Mouse (Mus musculus): Measurements from ENCODE around the gene Flt1.

Flt1 gene

DNA sequence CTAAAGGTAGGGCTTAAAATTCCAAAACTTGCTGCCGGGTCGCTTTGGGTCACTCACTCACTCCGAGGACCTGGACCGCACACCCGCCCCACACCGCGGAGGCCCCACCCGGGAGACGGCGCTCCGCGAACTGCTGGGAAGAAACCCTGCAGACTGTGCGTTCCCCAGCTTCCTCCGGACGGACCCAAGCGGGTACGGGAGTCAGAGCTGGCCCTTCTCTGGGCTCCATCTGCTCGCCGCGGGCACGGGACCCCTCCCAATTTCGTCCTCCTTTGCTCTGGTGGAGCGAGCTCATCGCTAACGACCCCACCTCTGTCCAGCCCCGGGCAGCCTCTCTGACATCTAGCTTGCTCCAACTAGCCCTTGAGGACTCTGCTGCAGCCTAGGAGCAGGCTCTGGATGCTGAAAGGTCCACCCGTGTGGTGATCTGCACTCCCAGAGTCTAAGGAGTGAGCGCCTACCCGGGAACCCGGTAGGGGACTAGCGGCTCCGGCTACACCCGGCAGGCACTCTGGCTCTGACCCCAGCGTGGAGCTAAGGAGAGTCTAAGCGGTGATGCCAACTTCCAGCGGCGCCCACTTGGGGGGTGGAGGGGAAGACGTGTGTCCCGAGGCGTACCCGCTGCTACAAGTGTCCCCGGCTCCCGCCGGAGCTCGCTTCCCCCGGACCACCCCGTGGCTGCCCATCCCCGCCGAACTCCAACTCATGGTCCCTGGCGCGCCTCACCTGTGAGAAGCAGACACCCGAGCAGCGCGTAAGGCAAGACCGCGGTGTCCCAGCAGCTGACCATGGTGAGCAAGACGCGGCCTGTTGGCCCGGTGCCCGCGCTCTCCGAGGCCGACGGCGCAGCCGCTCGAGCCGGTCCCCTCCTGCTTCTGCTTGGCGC lies 623 bp downstream of the Flt1 start:
- in situ Hi-C loops (cut with MboI, MseI), result no loop called here

DNA sequence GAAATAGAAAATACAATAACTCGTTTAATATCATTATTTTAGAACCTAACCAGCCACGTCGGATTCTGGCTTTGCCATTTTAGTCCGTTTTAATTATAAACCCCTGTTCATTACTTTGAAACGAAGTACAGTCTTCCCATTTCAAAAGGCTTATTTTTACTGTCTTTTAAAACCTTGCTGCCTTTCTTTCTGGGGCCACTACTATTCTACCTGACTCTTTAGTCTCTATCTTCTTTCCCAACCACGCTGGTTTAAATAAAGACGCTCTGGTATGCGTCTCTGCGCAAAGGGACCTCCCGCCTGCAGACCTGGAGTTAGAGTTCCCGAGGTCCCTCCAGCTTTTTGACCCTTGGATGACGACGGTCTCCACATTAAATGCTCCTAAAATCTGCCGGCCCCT lies 1.4 kb downstream of the Flt1 start:
- in situ Hi-C loops (cut with MboI, MseI), result no loop called here

DNA sequence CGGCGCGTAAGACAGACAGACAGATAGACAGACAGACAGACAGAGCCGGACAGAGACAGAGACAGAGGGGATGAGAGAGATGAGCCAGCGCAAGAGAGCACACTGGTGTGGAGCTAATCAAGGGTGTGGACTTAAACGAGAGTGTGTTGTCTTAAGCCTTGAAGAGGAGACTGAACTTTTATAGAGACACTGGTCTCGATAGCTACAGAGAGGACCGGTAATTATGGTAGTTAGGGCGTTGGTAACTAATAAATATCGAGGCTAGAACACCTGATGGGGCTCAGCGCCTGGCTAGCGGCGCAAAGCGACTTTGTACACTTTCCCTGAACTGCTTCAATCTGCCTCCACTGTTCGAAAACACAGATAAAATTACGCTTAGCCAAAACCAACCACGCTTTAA lies 2.0 kb downstream of the Flt1 start:
- in situ Hi-C loops (cut with MboI, MseI), result no loop called here

DNA sequence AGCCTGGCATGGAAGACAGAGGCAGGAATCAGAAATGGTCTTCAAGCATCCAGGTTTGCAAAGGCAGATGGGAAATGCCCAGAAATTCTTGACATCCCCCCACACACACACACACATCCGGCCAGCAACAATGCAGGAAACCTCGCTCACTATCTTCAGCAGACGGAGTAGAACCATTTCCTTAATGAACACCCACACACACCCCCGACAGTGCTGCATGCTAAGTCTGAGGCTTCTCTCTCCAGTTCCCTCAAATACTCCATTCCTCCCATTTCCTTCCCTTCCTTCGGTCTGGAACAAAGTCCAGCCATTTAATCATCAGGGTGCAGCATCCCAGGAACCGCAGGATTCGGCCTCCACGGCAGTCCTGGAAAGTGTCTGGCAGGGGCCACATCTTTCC lies 4.4 kb downstream of the Flt1 start:
- in situ Hi-C loops (cut with MboI, MseI), result no loop called here

DNA sequence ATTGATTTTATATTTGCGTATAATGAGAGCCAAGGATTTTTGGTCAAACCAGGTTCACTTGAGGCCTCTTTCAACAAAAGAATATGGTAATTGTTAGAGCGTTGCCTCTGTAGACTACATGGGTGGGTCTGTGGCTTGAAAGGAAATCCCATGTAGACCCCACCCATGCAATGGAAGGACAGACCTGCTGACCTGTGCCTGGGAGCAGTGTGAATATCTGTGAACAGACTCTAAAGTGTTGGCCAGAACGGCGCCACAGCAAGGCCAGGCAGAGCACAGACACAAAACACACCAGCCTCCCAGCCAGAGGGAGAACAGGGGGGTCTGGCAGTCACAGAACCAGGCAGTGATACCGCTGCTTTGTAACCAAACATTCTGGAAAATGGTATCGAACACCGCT lies 7.5 kb downstream of the Flt1 start:
- in situ Hi-C loops (cut with MboI, MseI), result no loop called here

DNA sequence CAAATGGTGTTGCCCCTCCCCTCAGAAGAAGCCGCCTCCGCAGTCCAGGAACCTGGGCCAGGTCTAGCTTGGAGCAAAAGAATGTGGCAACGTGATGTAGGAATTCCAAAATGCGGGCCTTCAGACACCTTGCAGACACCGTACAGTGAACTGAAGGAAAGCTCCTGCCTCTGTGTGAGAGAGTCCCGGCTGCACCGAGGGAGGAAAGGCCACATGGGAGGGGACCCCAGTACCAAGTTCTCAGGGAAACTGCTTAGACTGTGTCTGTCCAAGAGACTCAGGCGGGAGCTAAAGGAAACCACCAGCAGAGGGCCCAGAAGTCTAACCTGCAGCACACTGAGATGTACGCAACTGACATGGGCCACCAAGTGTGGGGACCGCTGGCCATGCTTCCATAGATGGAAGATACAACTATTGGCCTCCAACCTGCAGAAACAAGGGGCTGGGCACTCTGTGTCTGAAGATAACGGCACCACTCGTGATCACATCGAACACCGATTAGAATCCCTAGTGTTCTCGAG lies 9.1 kb downstream of the Flt1 start:
- in situ Hi-C loops (cut with MboI, MseI), result no loop called here

DNA sequence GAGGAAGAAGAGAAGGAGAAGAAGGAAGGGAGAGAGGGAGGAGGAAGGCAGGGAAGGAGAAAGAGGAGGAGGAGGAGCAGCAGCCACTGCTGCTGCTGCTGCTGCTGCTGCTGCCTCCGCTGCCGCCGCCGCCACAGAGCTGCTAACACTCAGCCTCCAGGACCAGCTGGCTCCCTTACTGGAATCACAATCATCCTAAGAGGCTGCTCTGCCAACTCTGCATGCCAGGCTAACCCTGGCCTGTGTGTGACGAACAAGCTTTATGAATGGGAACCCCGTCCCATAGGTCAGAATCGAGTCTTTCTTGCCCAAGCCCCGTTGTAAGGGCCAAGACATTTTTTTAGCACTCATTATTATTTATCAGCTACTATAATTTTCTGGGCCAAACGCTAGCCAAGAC lies 9.5 kb downstream of the Flt1 start:
- in situ Hi-C loops (cut with MboI, MseI), result no loop called here

DNA sequence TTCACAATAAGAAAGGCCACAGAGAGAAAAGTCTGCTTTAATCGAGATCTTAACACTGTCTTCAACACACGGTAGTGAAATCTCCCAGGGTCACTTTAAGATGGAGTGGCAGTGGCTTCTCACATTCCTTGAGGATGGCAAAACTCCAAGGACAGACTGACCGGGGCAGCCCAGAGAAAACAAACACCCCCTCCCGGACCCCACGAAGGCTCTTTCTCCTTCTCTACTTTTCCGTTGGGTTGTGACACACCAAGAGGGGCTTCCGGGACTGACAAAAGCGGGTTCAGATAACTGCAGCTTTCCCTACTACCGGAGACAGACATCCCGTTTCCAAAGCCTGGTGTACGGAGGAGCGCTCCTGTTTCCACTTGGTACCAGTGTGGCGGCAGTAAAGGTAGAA lies 10.4 kb downstream of the Flt1 start:
- in situ Hi-C loops (cut with MboI, MseI), result no loop called here

DNA sequence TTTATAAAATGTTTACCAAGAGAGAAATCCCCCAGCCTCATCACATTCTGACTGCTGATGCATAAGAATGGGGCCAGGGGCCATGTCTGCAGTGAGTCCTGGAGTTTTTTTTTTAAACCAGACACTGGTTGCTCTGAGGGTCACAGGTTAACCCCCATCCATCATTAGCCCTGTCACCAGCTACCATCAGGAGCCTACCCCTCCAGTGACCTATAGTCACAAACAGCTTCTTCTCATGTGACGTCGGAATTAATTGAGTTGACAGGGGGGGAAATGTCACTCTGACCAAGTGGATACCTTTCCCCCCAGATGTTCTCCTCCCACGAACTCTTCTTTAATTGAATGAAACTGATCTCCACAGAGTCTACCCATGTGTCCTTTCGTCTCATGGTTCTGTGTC lies 17.3 kb downstream of the Flt1 start:
- in situ Hi-C loops (cut with MboI, MseI), result no loop called here

DNA sequence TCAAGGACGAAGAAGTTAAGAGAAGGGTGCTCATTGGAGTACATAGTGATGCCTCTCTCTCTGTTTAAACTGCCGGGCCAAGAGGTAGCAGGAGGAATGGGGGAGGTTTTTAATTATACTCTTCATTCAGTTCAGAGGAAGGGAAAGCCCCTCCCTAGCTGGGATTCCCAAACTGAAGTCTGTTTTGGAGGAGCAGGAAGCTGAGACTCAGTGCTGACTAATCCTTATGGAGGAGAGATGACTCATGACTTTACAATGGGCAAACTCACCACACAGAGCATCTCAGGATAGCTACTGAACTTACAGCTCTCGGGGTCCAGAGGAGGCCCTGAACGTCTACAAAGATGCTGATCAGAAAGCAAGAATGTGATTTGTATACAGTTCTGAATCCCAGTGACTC lies 18.3 kb downstream of the Flt1 start:
- in situ Hi-C loops (cut with MboI, MseI), result no loop called here

DNA sequence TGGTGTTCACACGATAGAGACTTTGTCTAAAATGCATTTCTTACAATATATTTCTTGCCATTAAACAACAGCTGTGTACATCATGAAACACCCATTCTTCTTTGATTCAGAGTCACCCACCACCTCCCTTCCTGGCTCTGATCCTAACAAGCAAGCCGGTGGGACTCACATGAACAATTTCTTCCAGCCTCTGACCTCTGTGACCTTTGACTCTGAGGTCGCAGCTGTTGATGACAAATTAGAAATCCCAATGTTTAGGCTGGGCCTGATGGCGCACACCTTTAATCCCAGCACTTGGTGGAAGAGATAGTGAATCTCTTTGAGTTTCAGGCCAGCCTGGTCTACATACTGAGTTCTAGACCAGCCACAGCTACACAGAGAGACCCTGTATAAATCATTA lies 20.9 kb downstream of the Flt1 start:
- in situ Hi-C loops (cut with MboI, MseI), result no loop called here

DNA sequence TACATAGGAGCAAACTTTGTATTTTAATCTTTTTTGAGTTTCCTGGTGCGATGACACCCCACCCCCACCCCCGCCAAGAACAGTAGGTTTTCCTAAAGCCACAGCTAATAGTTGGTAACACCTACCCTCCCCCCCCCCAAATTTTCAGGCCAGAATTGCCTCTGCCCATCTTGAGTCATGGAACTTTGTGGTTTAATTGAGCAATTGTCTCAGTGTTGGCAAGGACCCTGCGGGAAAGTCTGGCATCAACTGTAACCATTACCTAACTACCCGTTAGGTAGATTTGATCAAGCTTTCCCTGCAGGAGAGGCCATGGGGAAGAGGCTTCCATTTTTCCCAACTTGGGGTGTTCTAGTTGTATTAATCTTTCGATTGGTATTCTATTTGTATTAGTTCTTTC lies 23.4 kb downstream of the Flt1 start:
- in situ Hi-C loops (cut with MboI, MseI), result no loop called here

DNA sequence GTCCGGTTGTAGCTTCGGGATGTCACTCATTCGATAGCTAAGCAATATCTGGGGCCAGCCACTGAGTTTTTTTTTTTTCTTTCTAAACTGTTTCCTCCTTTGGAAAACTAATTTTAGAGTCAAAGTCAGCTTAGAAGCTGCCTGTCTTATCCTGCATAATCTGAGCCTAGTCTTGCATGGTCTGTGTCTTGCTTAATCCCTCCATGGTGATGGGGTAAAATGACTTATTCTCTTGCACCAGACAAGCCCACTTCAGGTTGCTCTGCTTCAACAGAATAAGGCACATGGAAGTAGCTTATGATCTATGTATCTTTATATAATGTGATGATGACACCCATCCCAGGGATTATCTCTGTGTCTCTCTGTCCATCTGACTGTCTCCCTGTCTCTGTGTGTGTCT lies 24.8 kb downstream of the Flt1 start:
- in situ Hi-C loops (cut with MboI, MseI), result no loop called here

DNA sequence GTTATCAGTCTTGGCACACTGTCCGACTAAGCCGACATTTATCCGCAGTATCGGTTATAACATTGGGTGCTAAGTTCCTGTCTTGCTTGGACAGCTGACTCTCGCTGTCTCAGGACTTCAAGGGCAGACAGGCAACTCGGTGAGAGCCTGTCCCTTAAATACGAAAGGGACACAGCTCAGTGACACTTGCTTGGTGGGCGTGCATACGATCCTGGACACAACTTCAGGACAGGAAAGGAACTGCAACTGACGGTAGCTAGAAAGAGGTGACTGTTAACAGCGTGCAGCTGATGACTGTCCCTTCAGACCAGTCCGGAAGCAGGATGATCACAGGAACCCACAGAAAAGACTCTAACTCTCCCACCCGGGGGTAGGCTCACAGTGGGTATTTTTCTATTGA lies 27.8 kb downstream of the Flt1 start:
- in situ Hi-C loops (cut with MboI, MseI), result no loop called here

DNA sequence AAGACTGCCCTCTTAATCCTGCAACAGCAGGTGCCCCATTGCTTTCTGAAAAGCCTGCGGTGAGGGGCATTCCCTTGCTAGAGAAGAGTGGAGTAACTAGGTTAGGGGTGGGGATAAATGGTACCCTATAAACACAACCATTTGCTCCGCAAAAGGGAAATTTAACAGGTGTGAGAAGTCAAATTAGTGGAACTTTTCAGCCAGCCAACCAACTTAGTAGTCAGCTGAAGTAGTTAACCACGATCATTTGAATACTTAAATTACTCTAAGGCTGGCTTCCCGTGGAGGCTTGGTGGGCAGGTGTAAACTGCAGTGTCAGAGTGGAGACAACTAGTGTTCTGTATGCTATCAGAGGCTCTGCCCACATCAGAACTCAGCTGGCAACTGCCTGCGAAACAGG lies 28.6 kb downstream of the Flt1 start:
- in situ Hi-C loops (cut with MboI, MseI), result no loop called here

DNA sequence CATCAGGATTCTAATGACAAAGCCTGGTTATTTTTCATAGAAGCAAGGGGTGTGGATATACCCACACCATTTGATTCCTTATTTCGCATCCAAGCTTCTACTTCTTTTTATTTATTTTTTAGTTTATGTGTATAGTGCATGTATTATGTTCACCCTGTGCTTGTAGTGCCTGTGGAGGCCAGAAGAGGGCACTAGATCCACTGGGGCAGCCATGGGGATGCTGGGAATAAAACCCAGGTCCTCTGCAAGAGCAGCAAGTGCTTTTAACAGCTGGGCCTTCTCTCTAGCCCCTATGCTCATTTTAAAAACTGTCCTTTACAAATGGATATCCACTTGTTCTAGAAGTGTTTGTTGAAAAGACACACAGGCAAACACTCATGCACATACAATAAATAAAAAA lies 33.2 kb downstream of the Flt1 start:
- in situ Hi-C loops (cut with MboI, MseI), result no loop called here

DNA sequence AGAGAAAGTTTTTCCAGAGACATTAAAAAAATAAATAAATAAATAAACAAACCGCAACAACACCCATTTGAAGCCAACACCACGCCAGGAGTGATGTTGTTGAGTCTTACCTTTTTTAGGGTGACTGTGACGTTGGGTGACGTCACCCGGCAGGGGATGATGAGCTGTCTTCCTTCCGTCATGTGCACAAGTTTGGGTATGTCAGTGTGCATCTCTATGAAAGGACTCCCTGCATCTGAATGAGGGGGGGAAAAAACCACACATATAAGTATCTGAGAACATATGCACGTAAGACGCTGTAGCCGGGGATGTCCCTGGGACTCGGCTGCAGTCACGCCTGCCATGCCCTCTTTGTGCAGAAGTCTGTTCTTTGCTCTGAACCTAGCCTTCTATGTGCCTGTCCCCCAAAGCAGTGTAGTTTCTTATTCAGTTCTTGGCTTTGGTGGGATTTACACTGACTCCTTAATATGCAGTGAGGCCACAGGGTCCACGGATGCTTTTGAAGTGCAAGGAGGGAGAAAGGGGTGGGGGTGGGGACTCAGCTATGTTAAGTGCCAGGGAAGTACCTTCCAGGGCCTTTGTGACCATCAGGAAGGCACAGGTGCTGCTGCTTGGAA lies 42.0 kb downstream of the Flt1 start:
- in situ Hi-C loops (cut with MboI, MseI), result loop anchor here (10.0 kb wide), 1 partner anchor 361 kb away; no protein-coding TSS in a partner anchor

DNA sequence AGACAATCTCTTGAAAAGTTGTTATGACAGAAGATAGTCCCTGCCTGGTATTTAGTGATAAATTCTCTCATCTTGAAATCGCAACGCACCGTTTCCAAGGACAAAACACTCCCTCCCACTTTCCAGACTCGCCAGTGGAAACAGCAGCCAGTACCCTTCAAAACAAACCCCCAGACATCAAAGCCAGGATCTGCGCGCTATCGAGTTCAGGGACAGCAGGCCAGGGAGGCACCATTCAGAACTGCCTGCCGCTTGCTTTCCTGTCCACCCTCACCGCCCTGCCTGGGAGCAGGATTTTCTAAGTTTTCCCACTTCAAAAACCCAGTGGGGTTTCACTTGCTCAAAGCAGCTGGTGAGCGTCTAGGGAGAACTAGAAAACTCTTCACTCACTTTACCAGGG lies 44.6 kb downstream of the Flt1 start:
- in situ Hi-C loops (cut with MboI, MseI), result loop anchor here (10.0 kb wide), 1 partner anchor 364 kb away; no protein-coding TSS in a partner anchor

DNA sequence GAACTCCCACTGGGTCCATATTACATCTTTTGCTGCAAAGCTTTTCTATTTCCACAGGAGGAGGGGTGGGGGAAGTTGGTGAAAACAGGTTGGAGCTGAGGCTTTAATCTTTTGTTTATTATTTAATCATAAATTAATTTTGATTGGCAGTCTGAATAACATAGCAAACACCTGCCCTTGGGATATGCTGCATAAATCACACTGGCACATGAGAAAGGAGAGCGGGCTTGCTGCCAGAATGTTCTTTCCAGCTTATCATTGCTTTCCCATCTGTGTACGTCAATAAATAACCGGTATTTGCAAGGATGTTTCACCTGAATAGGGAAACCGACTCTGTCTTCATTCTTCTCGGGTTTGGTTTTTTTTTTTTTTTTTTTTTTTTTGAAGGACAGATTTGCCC lies 45.1 kb downstream of the Flt1 start:
- in situ Hi-C loops (cut with MboI, MseI), result loop anchor here (10.0 kb wide), 1 partner anchor 364 kb away; no protein-coding TSS in a partner anchor

DNA sequence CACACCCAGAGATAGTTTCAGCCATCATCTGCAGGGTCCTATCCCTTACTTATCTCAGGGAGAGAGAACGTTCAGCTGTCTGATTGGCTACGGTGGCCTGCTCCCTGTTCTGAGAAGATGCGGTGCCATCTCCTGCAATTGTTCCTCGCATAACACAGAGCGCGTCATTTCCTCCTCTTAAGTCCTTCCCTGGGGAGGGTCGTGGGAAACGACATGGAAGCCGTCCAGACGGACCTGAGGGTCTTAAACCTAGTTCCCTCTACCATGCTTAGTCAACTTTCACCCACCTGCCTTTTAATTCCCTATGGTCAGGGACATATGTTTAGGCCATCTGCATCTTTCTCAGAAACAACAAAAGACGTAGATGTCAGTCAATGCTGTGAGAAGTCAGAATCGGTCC lies 46.5 kb downstream of the Flt1 start:
- in situ Hi-C loops (cut with MboI, MseI), result no loop called here

DNA sequence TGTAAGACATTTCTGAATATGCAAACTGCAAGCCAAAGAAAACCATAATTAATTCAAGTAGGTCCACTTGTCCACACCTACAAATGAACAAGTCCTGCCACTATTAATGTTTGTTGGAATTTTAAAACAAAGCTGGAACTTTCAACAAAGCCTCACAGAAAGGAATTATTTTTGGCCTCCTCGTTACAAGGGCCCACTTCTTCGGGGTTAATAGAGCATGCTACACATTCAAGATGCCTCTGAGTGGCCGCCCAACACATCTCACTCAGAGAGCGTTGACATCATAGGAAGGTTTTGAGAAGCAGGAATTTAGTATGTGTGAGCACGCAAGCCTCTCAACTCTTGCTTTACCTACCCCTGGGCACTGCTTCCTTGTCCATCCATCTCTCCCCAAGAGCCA lies 50.0 kb downstream of the Flt1 start:
- in situ Hi-C loops (cut with MboI, MseI), result no loop called here

DNA sequence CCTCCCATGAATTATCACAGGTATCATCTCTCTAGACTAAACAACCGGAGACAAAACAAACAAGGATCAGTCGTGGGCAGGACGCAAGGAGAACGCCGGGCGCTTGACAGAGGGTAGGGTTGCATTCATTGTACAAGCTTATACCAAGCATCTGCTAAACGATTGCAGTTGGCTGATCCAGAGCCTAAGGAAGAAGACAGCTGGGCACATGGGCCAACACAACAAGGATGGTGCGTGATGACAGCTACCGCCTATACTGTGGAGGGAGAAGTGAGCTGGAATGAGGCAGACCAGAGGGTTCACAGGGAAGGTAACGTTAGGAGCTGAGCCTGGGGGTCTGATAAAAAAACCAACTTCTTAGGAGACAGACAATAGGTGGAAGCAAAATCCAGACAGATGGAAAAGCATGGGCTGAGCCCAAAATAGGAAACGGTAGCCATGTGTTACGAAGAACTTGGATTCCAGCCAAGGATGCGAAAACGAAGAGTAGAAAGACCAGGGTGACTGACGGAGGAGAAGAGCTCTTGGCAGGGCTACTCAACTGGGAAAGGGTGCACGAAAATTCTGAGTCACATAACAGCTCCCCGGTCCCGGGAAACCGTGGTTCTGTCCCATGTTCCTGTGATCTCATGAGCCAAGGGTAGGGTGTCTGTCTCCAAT lies 53.9 kb downstream of the Flt1 start:
- in situ Hi-C loops (cut with MboI, MseI), result no loop called here

Data from T-helper 2 cell (primary cell).